Mouse (Mus musculus): ENCODE data around the gene Ncstn. TPM values are rescaled to one million over a fixed set of nuclear protein-coding genes. Genes with fewer than 3 reads are reported as not detected.

Ncstn gene
- total RNA-seq, 1 experiment = 40.5 TPM

GRCm38 (mm10) chr1:172077981-172078380 is 4.6 kb downstream of the Ncstn start:
- in situ Hi-C loops (cut with MboI; ENCODE audit: low sequenced_read_pairs in 2 of 2, unreplicated experiment in 2 of 2) = no loop called here
- peaks cover 16% of the 10 kb centered on the region for H3K36me3 ChIP-seq (ENCODE audit: control insufficient read depth, insufficient read depth, low read length, poor library complexity, severe bottlenecking)
- no peak overlapping the region for H3K4me3 ChIP-seq (ENCODE audit: insufficient read depth in 1 of 2, low read depth in 1 of 2, low read length in 2 of 2, poor library complexity in 1 of 2, severe bottlenecking in 1 of 2)

GRCm38 (mm10) chr1:172072604-172073003 is 10.0 kb downstream of the Ncstn start:
- Histone ChIP-seq H3K9me3 (ENCODE audit: control insufficient read depth, insufficient read depth, low read depth, low read length) (no peaks in the 10 kb centered on the region), H3K27ac (ENCODE audit: insufficient read depth, low read depth, low read length, poor library complexity, severe bottlenecking) (no peak overlapping the region), H3K36me3 (ENCODE audit: control insufficient read depth, insufficient read depth, low read length, poor library complexity, severe bottlenecking) (peaks cover 49% of the 10 kb centered on the region), H3K4me1 (ENCODE audit: control insufficient read depth in 2 of 2, insufficient read depth in 2 of 2, low read length in 2 of 2, poor library complexity in 1 of 2) (no peaks in the 10 kb centered on the region), H3K4me3 (ENCODE audit: insufficient read depth in 1 of 2, low read depth in 1 of 2, low read length in 2 of 2, poor library complexity in 1 of 2, severe bottlenecking in 1 of 2) (no peak overlapping the region), H3K9ac (ENCODE audit: insufficient read depth, low read depth, low read length, poor library complexity, severe bottlenecking) (no peak overlapping the region)
- in situ Hi-C loops (cut with MboI; ENCODE audit: low sequenced_read_pairs in 2 of 2, unreplicated experiment in 2 of 2) = no loop called here
- DNase-seq (ENCODE audit: low read depth, low spot score) = no peak
- TF ChIP-seq ZNF384 (IDR thresholded peaks at IDR 0.05; ENCODE audit: low read depth, low read length) (no peak), ZC3H11A (IDR thresholded peaks at IDR 0.05; ENCODE audit: borderline replicate concordance, low read depth, low read length) (no peak), MAFK (IDR thresholded peaks at IDR 0.05; ENCODE audit: insufficient read depth, low read depth, low read length) (no peak), HCFC1 (IDR thresholded peaks at IDR 0.05; ENCODE audit: borderline replicate concordance, insufficient read depth, low read length) (no peak), CHD2 (IDR thresholded peaks at IDR 0.05; ENCODE audit: low read depth, low read length) (no peak)

More at GRCm38 (mm10) chr1:172077981-172078380, 4.6 kb downstream of the Ncstn start:
- peaks cover 0 to 2% of the 10 kb centered on the region in 2 experiments; a peak in 1 of 4 replicates for H3K4me1 ChIP-seq (ENCODE audit: control insufficient read depth in 2 of 2, insufficient read depth in 2 of 2, low read length in 2 of 2, poor library complexity in 1 of 2)
- H3K9me3 ChIP-seq (ENCODE audit: control insufficient read depth, insufficient read depth, low read depth, low read length) = no peaks in the 10 kb centered on the region
- no peak overlapping the region for H3K27ac ChIP-seq (ENCODE audit: insufficient read depth, low read depth, low read length, poor library complexity, severe bottlenecking)
- DNase-seq (ENCODE audit: low read depth, low spot score) = no peak
- no peak overlapping the region for H3K9ac ChIP-seq (ENCODE audit: insufficient read depth, low read depth, low read length, poor library complexity, severe bottlenecking)
- TF ChIP-seq CHD2 (IDR thresholded peaks at IDR 0.05; ENCODE audit: low read depth, low read length) (no peak), MAFK (IDR thresholded peaks at IDR 0.05; ENCODE audit: insufficient read depth, low read depth, low read length) (no peak), ZC3H11A (IDR thresholded peaks at IDR 0.05; ENCODE audit: borderline replicate concordance, low read depth, low read length) (no peak), HCFC1 (IDR thresholded peaks at IDR 0.05; ENCODE audit: borderline replicate concordance, insufficient read depth, low read length) (no peak), ZNF384 (IDR thresholded peaks at IDR 0.05; ENCODE audit: low read depth, low read length) (no peak)

DNA sequence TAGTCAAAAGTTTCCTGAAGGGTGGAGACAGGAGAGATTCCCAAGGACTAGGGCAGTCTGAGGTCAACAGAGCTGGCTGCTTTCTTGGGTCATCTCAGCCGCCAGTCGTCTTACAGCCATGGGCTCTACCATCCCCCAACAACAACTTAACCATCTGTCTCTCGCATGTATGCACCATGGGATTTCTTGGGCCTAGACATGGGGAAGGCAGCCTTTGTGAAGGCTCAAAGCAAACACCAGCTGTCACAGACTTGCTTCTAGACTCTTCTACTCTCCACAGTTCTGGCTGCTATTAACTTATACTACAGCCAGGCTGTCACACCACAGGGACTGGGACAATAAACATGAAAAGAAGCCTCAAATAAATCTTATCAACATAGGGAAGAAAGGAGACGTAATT is 11.0 kb downstream of the Ncstn start:
- TF ChIP-seq CHD2 (IDR thresholded peaks at IDR 0.05; ENCODE audit: low read depth, low read length) = no peak
- no peak for TF ChIP-seq HCFC1 (IDR thresholded peaks at IDR 0.05; ENCODE audit: borderline replicate concordance, insufficient read depth, low read length)
- no peak for TF ChIP-seq ZNF384 (IDR thresholded peaks at IDR 0.05; ENCODE audit: low read depth, low read length)
- TF ChIP-seq ZC3H11A (IDR thresholded peaks at IDR 0.05; ENCODE audit: borderline replicate concordance, low read depth, low read length) = no peak
- TF ChIP-seq MAFK (IDR thresholded peaks at IDR 0.05; ENCODE audit: insufficient read depth, low read depth, low read length) = no peak
- in situ Hi-C loops (cut with MboI; ENCODE audit: low sequenced_read_pairs in 2 of 2, unreplicated experiment in 2 of 2) = no loop called here

DNA sequence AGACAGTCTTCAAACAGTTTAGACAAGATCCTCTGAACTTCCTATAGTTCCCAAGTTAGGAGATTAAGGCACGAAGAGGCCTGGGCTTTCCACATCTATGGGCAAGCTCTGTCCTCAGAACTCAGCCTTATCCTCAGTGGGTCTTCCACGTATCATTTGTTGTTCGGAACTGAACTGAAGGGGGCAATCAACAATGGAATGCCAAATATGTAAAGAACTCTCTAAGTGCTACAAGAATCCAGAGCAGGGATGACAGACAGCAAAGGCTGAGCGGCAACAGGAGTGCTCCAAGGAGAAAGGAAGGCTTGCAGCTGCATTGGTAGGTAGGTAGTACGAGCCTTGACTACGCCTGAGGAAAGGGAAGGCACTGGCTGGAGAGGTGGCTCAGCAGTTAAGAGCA is 12.4 kb downstream of the Ncstn start:
- Histone ChIP-seq H3K9ac (ENCODE audit: insufficient read depth, low read depth, low read length, poor library complexity, severe bottlenecking) (no peak overlapping the region), H3K9me3 (ENCODE audit: control insufficient read depth, insufficient read depth, low read depth, low read length) (no peaks in the 10 kb centered on the region), H3K36me3 (ENCODE audit: control insufficient read depth, insufficient read depth, low read length, poor library complexity, severe bottlenecking) (peaks cover 63% of the 10 kb centered on the region), H3K4me1 (ENCODE audit: control insufficient read depth in 2 of 2, insufficient read depth in 2 of 2, low read length in 2 of 2, poor library complexity in 1 of 2) (no peaks in the 10 kb centered on the region; a peak in 1 of 4 replicates), H3K4me3 (ENCODE audit: insufficient read depth in 1 of 2, low read depth in 1 of 2, low read length in 2 of 2, poor library complexity in 1 of 2, severe bottlenecking in 1 of 2) (no peak overlapping the region), H3K27ac (ENCODE audit: insufficient read depth, low read depth, low read length, poor library complexity, severe bottlenecking) (no peak overlapping the region)
- in situ Hi-C loops (cut with MboI; ENCODE audit: low sequenced_read_pairs in 2 of 2, unreplicated experiment in 2 of 2) = no loop called here
- no peak for TF ChIP-seq ZNF384 (IDR thresholded peaks at IDR 0.05; ENCODE audit: low read depth, low read length)
- no peak for TF ChIP-seq CHD2 (IDR thresholded peaks at IDR 0.05; ENCODE audit: low read depth, low read length)
- no peak for TF ChIP-seq ZC3H11A (IDR thresholded peaks at IDR 0.05; ENCODE audit: borderline replicate concordance, low read depth, low read length)
- TF ChIP-seq MAFK (IDR thresholded peaks at IDR 0.05; ENCODE audit: insufficient read depth, low read depth, low read length) = no peak
- DNase-seq (ENCODE audit: low read depth, low spot score) = no peak

More for the DNA sequence above, 11.0 kb downstream of the Ncstn start:
- no peak overlapping the region for H3K9ac ChIP-seq (ENCODE audit: insufficient read depth, low read depth, low read length, poor library complexity, severe bottlenecking)
- no peaks in the 10 kb centered on the region for H3K4me1 ChIP-seq (ENCODE audit: control insufficient read depth in 2 of 2, insufficient read depth in 2 of 2, low read length in 2 of 2, poor library complexity in 1 of 2)
- H3K4me3 ChIP-seq (ENCODE audit: insufficient read depth in 1 of 2, low read depth in 1 of 2, low read length in 2 of 2, poor library complexity in 1 of 2, severe bottlenecking in 1 of 2) = no peak overlapping the region
- no peak overlapping the region for H3K27ac ChIP-seq (ENCODE audit: insufficient read depth, low read depth, low read length, poor library complexity, severe bottlenecking)
- DNase-seq (ENCODE audit: low read depth, low spot score) = no peak
- no peaks in the 10 kb centered on the region for H3K9me3 ChIP-seq (ENCODE audit: control insufficient read depth, insufficient read depth, low read depth, low read length)
- H3K36me3 ChIP-seq (ENCODE audit: control insufficient read depth, insufficient read depth, low read length, poor library complexity, severe bottlenecking) = peaks cover 56% of the 10 kb centered on the region

Measured in ES-E14 (cell line).